In genomic region chr12:27492270-27492669, GRCm38 (mm10) we compare ENCODE assay signal across 15 mouse cellular contexts.
A peak's percentile ranks its signal among the peaks of the same experiment; 100 is the strongest.
DNase-seq lines count a peak whose midpoint lies in the region; ATAC-seq and TF ChIP-seq lines count a peak whose summit lies in the region.
"Had no signal": no experiment of that assay in that cellular context is flagged by ENCODE, and none has a peak within 500 bp of the region (broad histone marks: within the 10 kb centered on the region; RNA-seq: fewer than 3 reads in every experiment).

No protein-coding gene starts in this region.

- TF ChIP-seq CTCF in lung, adult 2 months (IDR thresholded peaks at IDR 0.05; ENCODE audit: insufficient read depth, low read length): no peak

- no peaks in the 10 kb centered on the region for H3K4me1 ChIP-seq in lung, adult 2 months (ENCODE audit: control insufficient read depth, insufficient read depth, low read length)
- no peaks in the 10 kb centered on the region for H3K4me1 ChIP-seq in liver, embryonic 12.5 days

- no peak overlapping the region for H3K9ac ChIP-seq in liver, embryonic 12.5 days
- H3K9ac ChIP-seq: limb, embryonic 13.5 days had no signal

- no peaks in the 10 kb centered on the region for H3K36me3 ChIP-seq in liver, embryonic 12.5 days
- H3K36me3 ChIP-seq: limb, embryonic 13.5 days had no signal

- H3K4me2 ChIP-seq in liver, embryonic 12.5 days: no peak overlapping the region
- H3K4me2 ChIP-seq: limb, embryonic 13.5 days had no signal

- no peak for TF ChIP-seq POLR2A in lung, adult 2 months (IDR thresholded peaks at IDR 0.05; ENCODE audit: borderline replicate concordance, extremely low read depth, low read depth, low read length)

- DNase-seq in frontal cortex, postnatal 10 days (ENCODE audit: low spot score in 2 of 2): no peak
- peak; percentile 14 for DNase-seq in lung, adult 2 months
- DNase-seq in lung, postnatal 25 days (ENCODE audit: low spot score): no peak
- DNase-seq in Muller cell, postnatal 12 days (ENCODE audit: inconsistent ontology term): peak; percentile 82
- DNase-seq in kidney, postnatal 36 days: peak; percentile 1 to 10
- DNase-seq in thymus, postnatal 14 days: no peak
- DNase-seq: adrenal gland, postnatal 10 days; cerebellum, adult 11-12 months; heart, adult 11 months; heart, postnatal 4 days; right cerebral cortex, postnatal 14 days had no signal

- no peaks in the 10 kb centered on the region for H3K27me3 ChIP-seq in liver, embryonic 12.5 days (replicated peaks)
- H3K27me3 ChIP-seq: limb, embryonic 13.5 days had no signal

- WGBS in lung, adult 2 months: 32% methylated on average over 2 of the region's 2 CpGs
- 29% methylated on average over 2 of the region's 2 CpGs for WGBS in liver, embryonic 12.5 days (ENCODE audit: insufficient replicate concordance)

- no peak overlapping the region for H3K4me3 ChIP-seq in lung, adult 2 months (replicated peaks; ENCODE audit: extremely low read depth, low read depth, low read length)
- no peak overlapping the region for H3K4me3 ChIP-seq in liver, embryonic 12.5 days
- H3K4me3 ChIP-seq: limb, embryonic 13.5 days had no signal

- H3K27ac ChIP-seq in liver, embryonic 12.5 days: no peak overlapping the region
- H3K27ac ChIP-seq: limb, embryonic 13.5 days had no signal

- peak; percentile 80 for ATAC-seq in frontal cortex, adult (ENCODE audit: low TSS enrichment)
- ATAC-seq in liver, embryonic 12.5 days: no peak
- ATAC-seq: forebrain, embryonic 16.5 days had no signal

- H3K9me3 ChIP-seq in liver, embryonic 12.5 days (replicated peaks): no peaks in the 10 kb centered on the region
- H3K9me3 ChIP-seq: limb, embryonic 13.5 days had no signal

Comparison
In these comparisons a context has a peak if more than half of its experiments do, and no peak if none do; other contexts are left out.
1. DNase-seq: peak in lung, adult 2 months (single experiment), Muller cell, postnatal 12 days (single experiment) and kidney, postnatal 36 days (2 of 2); none in frontal cortex, postnatal 10 days (0 of 2), lung, postnatal 25 days (single experiment) and thymus, postnatal 14 days (single experiment).